Mouse (Mus musculus): ENCODE data around the gene Csnka2ip.

DNA sequence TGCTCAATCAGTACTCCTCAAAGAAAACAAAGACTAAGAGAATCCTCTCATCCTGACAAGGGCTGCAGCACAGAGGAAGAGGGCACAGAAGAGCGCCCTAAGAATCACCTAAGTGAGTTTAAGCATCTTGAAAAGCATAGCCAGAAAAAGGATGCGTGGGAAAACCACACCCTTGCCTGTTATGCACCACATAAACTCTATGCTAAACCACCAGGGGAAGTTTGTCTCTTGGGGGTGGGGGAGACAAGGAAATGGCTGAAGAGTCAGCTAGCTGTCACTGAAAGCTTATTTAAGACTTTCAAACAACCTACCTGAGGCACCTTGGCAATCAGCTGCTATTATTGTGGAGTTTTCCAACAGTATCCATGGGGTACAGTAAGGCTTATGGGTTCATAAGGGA lies 45.6 kb upstream of the Csnka2ip start:
- TF ChIP-seq CTCF (IDR thresholded peaks at IDR 0.05; ENCODE audit: low read depth): no peak
- TF ChIP-seq EP300 (IDR thresholded peaks at IDR 0.05; ENCODE audit: low read depth): no peak
